Mouse (Mus musculus) ES-Bruce4 (cell line): ENCODE data around the gene Lao1. TPM values are rescaled to one million over a fixed set of nuclear protein-coding genes. Genes with fewer than 3 reads are reported as not detected.

Experiments
- H3K27ac ChIP-seq: 2 replicates; pipeline ENCODE4 v1.5.1; 2012; ENCODE audit warnings: low read length, inconsistent platforms; ENCODE audit not compliant: insufficient read depth
- H3K27me3 ChIP-seq: 2 replicates; pipeline ENCODE4 v1.6.1; 2012; ENCODE audit warnings: mild to moderate bottlenecking, low read length, inconsistent platforms; ENCODE audit not compliant: control insufficient read depth, poor library complexity, insufficient read depth, severe bottlenecking
- H3K36me3 ChIP-seq: 2 replicates; pipeline ENCODE4 v1.6.1; 2012; ENCODE audit warnings: inconsistent platforms, mild to moderate bottlenecking, low read length, moderate library complexity; ENCODE audit not compliant: control insufficient read depth, poor library complexity, insufficient read depth, severe bottlenecking
- H3K4me1 ChIP-seq: one replicate; pipeline ENCODE4 v1.8.1; 2011; ENCODE audit warnings: low read length; ENCODE audit not compliant: control insufficient read depth, insufficient read depth
- H3K4me3 ChIP-seq: 2 replicates; pipeline ENCODE4 v1.5.1; 2011; ENCODE audit warnings: low read depth, mild to moderate bottlenecking, low read length
- H3K9ac ChIP-seq: 2 replicates; pipeline ENCODE4 v1.6.1; 2012; ENCODE audit warnings: low read depth, mild to moderate bottlenecking, inconsistent platforms; ENCODE audit not compliant: poor library complexity, severe bottlenecking
- H3K9me3 ChIP-seq: replicated peaks from 2 replicates; pipeline ENCODE4 v1.6.1; 2012; ENCODE audit warnings: mild to moderate bottlenecking, low read length, inconsistent platforms; ENCODE audit not compliant: control insufficient read depth, poor library complexity, insufficient read depth, severe bottlenecking
- CTCF ChIP-seq: IDR thresholded peaks from one replicate; pipeline ENCODE4 v1.8.1; 2011; ENCODE audit warnings: low read depth, low read length
- EP300 ChIP-seq: IDR thresholded peaks from 2 replicates; pipeline ENCODE4 v1.6.1; 2011; ENCODE audit warnings: low read depth, low read length; ENCODE audit not compliant: insufficient read depth
- POLR2A ChIP-seq: IDR thresholded peaks from one replicate; pipeline ENCODE4 v1.8.1; 2011; ENCODE audit warnings: low read length; ENCODE audit not compliant: insufficient read depth
- polyA plus RNA-seq: library from polyadenylated mRNA; stranded (reverse); fragments of >200 nt; gene quantifications from 2 replicates; pipeline ENCODE4 v1.2.4, GENCODE M21; 2011; ENCODE audit warnings: low read depth; ENCODE audit not compliant: missing spikeins, insufficient read depth, insufficient read length

The Lao1 gene
- polyA plus RNA-seq, 1 experiment, result not detected

DNA sequence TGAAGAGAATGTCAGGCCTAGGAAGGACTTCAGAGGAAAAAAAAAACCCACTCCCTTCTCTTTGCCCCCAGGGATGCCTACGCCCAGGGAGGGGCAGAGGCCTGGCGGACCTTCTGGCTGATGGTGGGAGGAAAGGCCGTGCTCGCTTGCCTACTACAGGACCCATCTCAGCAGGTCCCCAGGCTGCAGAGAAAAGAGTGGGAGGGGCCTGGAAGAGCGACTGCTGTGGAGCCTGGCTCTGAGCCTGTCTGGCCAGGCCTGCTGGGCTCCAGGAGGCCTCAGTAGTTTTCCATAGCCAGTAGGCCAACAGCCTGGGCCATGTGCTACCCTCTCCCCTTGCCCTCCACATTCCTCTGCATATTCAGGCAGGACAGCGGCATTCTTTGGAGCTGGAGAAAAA is 47.1 kb downstream of the Lao1 start:
- peak overlapping the region; percentile 3; the same call in 1 of the 2 replicates for H3K4me3 ChIP-seq
- peaks cover 19% of the 10 kb centered on the region for H3K4me1 ChIP-seq
- TF ChIP-seq POLR2A (no peak), CTCF (no peak), EP300 (peak; percentile 95)
- H3K36me3 ChIP-seq, result no peaks in the 10 kb centered on the region
- H3K9me3 ChIP-seq, result no peaks in the 10 kb centered on the region
- H3K9ac ChIP-seq, result peak overlapping the region; percentile 4; the same call in 1 of the 2 replicates
- no peaks in the 10 kb centered on the region for H3K27me3 ChIP-seq
- H3K27ac ChIP-seq, result peak overlapping the region; percentile 85

GRCm38 (mm10) chr4:119009814-119010213 is 48.4 kb downstream of the Lao1 start:
- Histone ChIP-seq H3K4me3 (no peak overlapping the region), H3K4me1 (peaks cover 19% of the 10 kb centered on the region), H3K27me3 (no peaks in the 10 kb centered on the region), H3K9me3 (no peaks in the 10 kb centered on the region), H3K9ac (no peak overlapping the region), H3K36me3 (no peaks in the 10 kb centered on the region), H3K27ac (0 out of 2 replicates have a peak overlapping the region, but pooled peaks have one; percentile 54)
- TF ChIP-seq EP300, result no peak
- TF ChIP-seq CTCF, result no peak
- TF ChIP-seq POLR2A, result no peak

DNA sequence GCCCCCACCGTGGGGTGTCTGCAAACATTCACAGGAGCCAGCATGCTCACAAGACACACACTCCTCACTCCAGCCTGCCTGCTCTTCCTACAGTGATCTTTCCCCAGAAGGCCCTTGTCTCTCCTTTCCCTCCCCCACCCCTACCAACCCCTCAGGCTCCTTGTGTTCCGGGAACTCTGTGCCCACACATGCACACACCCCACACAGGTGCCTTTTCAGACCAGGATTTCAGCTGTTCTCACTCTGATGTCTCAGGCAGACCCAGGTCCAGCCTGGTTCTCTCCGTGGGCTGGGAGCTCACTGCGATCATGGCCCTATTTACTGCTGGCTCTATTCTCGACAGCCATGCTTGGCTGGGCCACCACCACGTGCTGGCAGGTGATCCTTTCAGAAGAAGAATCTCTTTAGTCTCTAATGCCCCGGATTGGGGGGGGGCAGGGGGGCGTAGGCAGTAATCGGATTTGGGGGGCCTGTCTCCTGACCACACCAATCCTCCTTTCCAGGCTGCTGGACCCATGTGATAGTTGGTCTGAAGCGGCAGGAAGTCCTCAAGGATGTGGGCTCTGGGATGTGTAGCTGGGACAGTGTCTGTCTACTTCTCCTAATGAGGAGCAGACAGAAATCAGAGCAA is 49.8 kb downstream of the Lao1 start:
- TF ChIP-seq EP300 (peak; percentile 63), POLR2A (no peak)
- no peaks in the 10 kb centered on the region for H3K36me3 ChIP-seq
- H3K9me3 ChIP-seq, result no peaks in the 10 kb centered on the region
- peaks cover 15% of the 10 kb centered on the region for H3K4me1 ChIP-seq
- no peak overlapping the region for H3K9ac ChIP-seq
- H3K27me3 ChIP-seq, result no peaks in the 10 kb centered on the region
- no peak overlapping the region for H3K4me3 ChIP-seq
- H3K27ac ChIP-seq, result no peak overlapping the region

- Histone ChIP-seq H3K9ac (no peak overlapping the region), H3K9me3 (no peaks in the 10 kb centered on the region), H3K27ac (no peak overlapping the region), H3K36me3 (no peaks in the 10 kb centered on the region), H3K4me3 (no peak overlapping the region), H3K4me1 (peaks cover 8% of the 10 kb centered on the region), H3K27me3 (no peaks in the 10 kb centered on the region)
- no peak for TF ChIP-seq EP300
- no peak for TF ChIP-seq CTCF
- TF ChIP-seq POLR2A, result no peak
These were observed 51.7 kb downstream of the Lao1 start for GRCm38 (mm10) chr4:119013031-119013430.

GRCm38 (mm10) chr4:119014997-119015396 is 53.6 kb downstream of the Lao1 start:
- Histone ChIP-seq H3K9ac (no peak overlapping the region), H3K4me3 (no peak overlapping the region), H3K27me3 (no peaks in the 10 kb centered on the region), H3K27ac (no peak overlapping the region), H3K9me3 (no peaks in the 10 kb centered on the region), H3K4me1 (peaks cover 10% of the 10 kb centered on the region), H3K36me3 (no peaks in the 10 kb centered on the region)
- TF ChIP-seq CTCF (no peak), POLR2A (no peak), EP300 (no peak)

- Histone ChIP-seq H3K4me1 (peaks cover 10% of the 10 kb centered on the region), H3K9ac (no peak overlapping the region), H3K36me3 (no peaks in the 10 kb centered on the region), H3K27me3 (no peaks in the 10 kb centered on the region), H3K27ac (no peak overlapping the region), H3K4me3 (no peak overlapping the region), H3K9me3 (no peaks in the 10 kb centered on the region)
- TF ChIP-seq POLR2A, result no peak
- peak; percentile 78 for TF ChIP-seq CTCF
These were observed 54.2 kb downstream of the Lao1 start for GRCm38 (mm10) chr4:119015557-119015956.
